Mouse (Mus musculus) stomach, postnatal 0 days (tissue): ENCODE results near the gene Map2k4. TPM values are rescaled to one million over a fixed set of nuclear protein-coding genes. Genes with fewer than 3 reads are reported as not detected.

Source experiments
- ATAC-seq: fragments of 200-750 bp; cut with Nextera tagmentation; 2 replicates; pipeline ENCODE4 v1.8.0; 2017; ENCODE audit not compliant: low FRiP score, low TSS enrichment
- DNase-seq: peaks from one replicate; pipeline ENCODE4 v3.0.0-alpha.2; 2016; ENCODE audit warnings: low spot score
- H3K27ac ChIP-seq: fragments of 300-500 bp; sonication (generic); replicated peaks from 2 replicates; pipeline ENCODE4 v1.5.1; 2014; ENCODE audit warnings: mild to moderate bottlenecking, control low read depth
- H3K27me3 ChIP-seq: fragments of 300-500 bp; sonication (generic); 2 replicates; pipeline ENCODE4 v1.6.1; 2014; ENCODE audit warnings: low read length; ENCODE audit not compliant: control insufficient read depth, insufficient read depth
- H3K36me3 ChIP-seq: fragments of 300-500 bp; sonication (generic); 2 replicates; pipeline ENCODE4 v1.6.1; 2014; ENCODE audit warnings: low read length, mixed read lengths; ENCODE audit not compliant: control insufficient read depth, insufficient read depth
- H3K4me1 ChIP-seq: fragments of 300-500 bp; sonication (generic); replicated peaks from 2 replicates; pipeline ENCODE4 v1.6.1; 2014; ENCODE audit warnings: antibody characterized with exemption; ENCODE audit not compliant: control insufficient read depth, insufficient read depth
- H3K4me2 ChIP-seq: fragments of 300-500 bp; sonication (generic); replicated peaks from 2 replicates; pipeline ENCODE4 v1.6.1; 2014; ENCODE audit warnings: low read depth, mild to moderate bottlenecking, control low read depth, moderate library complexity
- H3K4me3 ChIP-seq: fragments of 300-500 bp; sonication (generic); 2 replicates; pipeline ENCODE4 v1.5.1; 2014; ENCODE audit warnings: low read depth, low read length, control low read depth
- H3K9ac ChIP-seq: fragments of 300-500 bp; sonication (generic); 2 replicates; pipeline ENCODE4 v1.6.1; 2014; ENCODE audit warnings: mild to moderate bottlenecking, low read length, control low read depth, mixed read lengths
- H3K9me3 ChIP-seq: fragments of 300-500 bp; sonication (generic); 2 replicates; pipeline ENCODE4 v1.6.1; 2016; ENCODE audit warnings: low read length; ENCODE audit not compliant: control insufficient read depth
- CTCF ChIP-seq: IDR thresholded peaks from 2 replicates; pipeline ENCODE4 v1.5.1; 2016; ENCODE audit warnings: antibody characterized with exemption, low read depth, mild to moderate bottlenecking, moderate library complexity
- EP300 ChIP-seq: optimal IDR thresholded peaks from 2 replicates; pipeline ENCODE3; 2016; ENCODE audit warnings: antibody characterized with exemption
- WGBS: fragments of 180-500 bp; shearing (Covaris S2); extraction: QIAGEN DNeasy Blood & Tissue Kit; methylation state at CpG from one replicate; pipeline ENCODE4 v1.1.7; 2014; 5-methylcytosine and 5-hydroxymethylcytosine counted together
- polyA plus RNA-seq: library from polyadenylated mRNA; unstranded; fragments of >200 nt; fragmentation: Nextera tagmentation; extraction: Ambion mirVana; gene quantifications from 2 replicates; pipeline ENCODE4 v1.2.1, GENCODE M21; 2015

Gene Map2k4
- 44.9 and 47.1 TPM in 2 replicates for polyA plus RNA-seq

DNA sequence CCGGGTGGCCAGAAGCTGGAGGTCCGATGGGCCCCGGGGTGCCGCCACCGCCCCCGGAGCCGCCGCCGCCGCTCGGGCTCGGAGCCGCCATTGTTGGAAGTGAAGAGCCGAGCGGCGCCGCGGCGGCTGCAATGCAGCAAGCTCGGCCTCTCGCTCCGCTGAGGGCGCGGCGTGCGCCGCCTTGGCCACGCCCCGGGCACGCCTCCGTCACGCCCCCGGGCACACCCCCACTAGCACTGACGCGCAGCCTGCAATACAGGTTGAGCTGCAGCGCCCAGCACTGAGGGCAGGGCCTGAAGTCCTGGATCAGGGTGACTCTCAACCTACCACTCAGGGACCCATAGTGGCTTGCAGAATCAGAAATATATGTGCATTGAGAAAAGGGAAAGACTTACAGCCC lies at the start of gene Map2k4:
Gene Map2k4, minus strand, starts transcription at position 144 of the 400 bp plus-strand sequence.
- Histone ChIP-seq H3K9me3 (no peaks in the 10 kb centered on the region), H3K4me1 (no peaks in the 10 kb centered on the region), H3K4me3 (peak within 1 kb of the TSS; percentile 92)

DNA sequence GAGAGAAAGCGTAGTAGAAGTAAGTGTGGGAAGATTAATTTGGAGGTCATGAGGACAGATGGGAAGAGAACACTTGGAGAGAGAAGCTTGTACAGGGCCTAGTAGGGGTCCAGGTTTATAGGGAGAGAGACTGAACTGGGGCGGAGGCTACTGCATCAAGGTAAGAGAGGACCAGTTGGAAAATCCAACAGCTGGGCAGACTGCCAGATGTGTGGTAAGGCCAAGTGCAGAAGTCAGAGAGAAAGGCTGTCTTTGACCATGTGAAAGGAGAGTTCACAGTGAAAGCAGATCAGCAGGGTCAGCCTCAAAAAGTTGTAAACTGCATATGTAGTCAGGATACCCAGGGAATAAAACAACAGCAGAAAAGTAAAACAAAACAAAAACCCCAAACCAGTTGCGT lies 36.5 kb upstream of the Map2k4 start:
- TF ChIP-seq CTCF (no peak), EP300 (no peak)
- no peak overlapping the region for H3K4me2 ChIP-seq
- no peaks in the 10 kb centered on the region for H3K9me3 ChIP-seq
- no peaks in the 10 kb centered on the region for H3K27me3 ChIP-seq
- H3K36me3 ChIP-seq = peaks cover 8% of the 10 kb centered on the region
- DNase-seq (no peak), ATAC-seq (no peak)
- H3K4me1 ChIP-seq = no peaks in the 10 kb centered on the region
- H3K9ac ChIP-seq = no peak overlapping the region
- H3K27ac ChIP-seq = no peak overlapping the region
- no peak overlapping the region for H3K4me3 ChIP-seq
- WGBS = 82% methylated on average over 3 of the region's 3 CpGs

More for the DNA sequence above, at the start of gene Map2k4:
- ATAC-seq = peak; percentile 100
- peak; percentile 97 for DNase-seq
- peak within 1 kb of the TSS; percentile 74 for H3K4me2 ChIP-seq
- under 1% methylated on average over 36 of the region's 36 CpGs for WGBS
- TF ChIP-seq CTCF = peak; percentile 17; the same call in 1 of the 2 replicates
- no peak for TF ChIP-seq EP300
- H3K9ac ChIP-seq = peak within 1 kb of the TSS; percentile 99
- H3K27me3 ChIP-seq = no peaks in the 10 kb centered on the region
- peak within 1 kb of the TSS; percentile 92 for H3K27ac ChIP-seq
- no peaks in the 10 kb centered on the region for H3K36me3 ChIP-seq

DNA sequence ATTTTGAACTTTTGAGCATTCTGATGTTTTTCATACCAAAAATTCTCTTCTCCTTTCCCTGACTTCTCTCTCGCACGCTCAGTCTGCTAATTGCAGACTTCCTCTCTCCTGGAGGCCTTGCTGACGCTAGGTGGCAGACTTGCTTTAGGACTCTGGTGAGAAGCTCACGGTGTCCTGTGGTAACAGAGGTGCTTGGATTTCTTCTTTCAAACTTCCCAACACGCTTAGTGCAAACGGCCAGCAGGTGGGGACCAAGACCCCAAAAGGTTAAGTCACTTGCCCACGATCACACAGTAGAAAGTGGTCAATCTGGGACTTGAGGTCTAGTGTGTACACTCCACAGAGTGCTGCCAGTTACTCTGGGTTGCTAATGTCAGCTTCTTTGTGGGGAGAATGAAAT lies 32.8 kb upstream of the Map2k4 start:
- TF ChIP-seq CTCF (peak; percentile 95), EP300 (no peak)
- H3K4me2 ChIP-seq = no peak overlapping the region
- H3K9me3 ChIP-seq = no peaks in the 10 kb centered on the region
- ATAC-seq (peak; percentile 70), DNase-seq (peak; percentile 84)
- H3K4me3 ChIP-seq = no peak overlapping the region
- H3K27me3 ChIP-seq = no peaks in the 10 kb centered on the region
- no peak overlapping the region for H3K9ac ChIP-seq
- no peak overlapping the region for H3K27ac ChIP-seq
- WGBS = 13% methylated on average over 7 of the region's 7 CpGs
- no peaks in the 10 kb centered on the region for H3K4me1 ChIP-seq
- peaks cover 2% of the 10 kb centered on the region; the same call in 1 of the 2 replicates for H3K36me3 ChIP-seq

DNA sequence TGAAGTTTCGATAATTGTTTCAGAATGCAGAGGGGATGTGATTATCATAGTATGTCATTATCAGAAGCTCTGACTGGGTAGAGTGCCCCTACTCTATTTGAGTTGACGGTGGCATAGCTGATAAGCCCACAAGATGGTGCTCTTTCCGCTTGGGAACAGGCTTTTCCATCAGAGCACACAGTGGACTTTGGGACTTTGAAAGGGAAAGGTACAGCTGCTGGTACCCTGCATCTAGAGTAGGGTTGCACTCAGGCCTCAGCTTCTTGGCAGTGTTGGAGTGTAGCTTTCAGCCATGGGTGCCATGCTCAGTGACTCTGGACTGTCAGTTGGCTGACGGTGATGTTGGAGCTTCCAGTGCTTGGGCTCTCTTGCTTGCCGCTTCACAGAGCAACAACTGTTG lies 32.2 kb upstream of the Map2k4 start:
- Histone ChIP-seq H3K27me3 (no peaks in the 10 kb centered on the region), H3K4me3 (no peak overlapping the region), H3K9me3 (no peaks in the 10 kb centered on the region), H3K4me2 (no peak overlapping the region), H3K36me3 (peaks cover 5% of the 10 kb centered on the region; the same call in 1 of the 2 replicates), H3K9ac (no peak overlapping the region), H3K27ac (no peak overlapping the region), H3K4me1 (no peaks in the 10 kb centered on the region)
- DNase-seq = peak; percentile 17
- WGBS = 70% methylated on average over 5 of the region's 5 CpGs
- TF ChIP-seq EP300 = no peak
- peak; percentile 71 for TF ChIP-seq CTCF
- ATAC-seq = no peak

DNA sequence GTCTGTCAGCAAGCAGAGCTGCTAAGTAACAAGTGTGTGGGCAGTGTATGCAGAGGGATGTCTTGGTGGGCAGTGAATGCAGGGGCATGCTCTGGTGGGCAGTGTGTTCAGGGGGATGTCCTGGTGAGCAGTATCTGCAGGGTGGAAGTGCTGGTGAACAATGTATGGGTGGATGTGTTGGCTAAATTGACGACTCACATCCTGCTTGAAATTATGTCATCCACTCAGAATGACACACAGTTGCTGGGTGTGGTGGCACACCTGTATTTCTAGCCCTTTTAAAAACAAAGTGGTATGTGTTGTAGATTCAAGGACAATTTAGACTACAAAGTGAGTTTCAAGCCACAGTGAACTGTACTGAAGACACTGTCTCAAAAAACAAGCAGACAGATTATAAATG lies 30.1 kb upstream of the Map2k4 start:
- H3K4me1 ChIP-seq = no peaks in the 10 kb centered on the region
- H3K9me3 ChIP-seq = no peaks in the 10 kb centered on the region
- H3K27ac ChIP-seq = no peak overlapping the region; the same call in 1 of the 2 replicates
- H3K27me3 ChIP-seq = no peaks in the 10 kb centered on the region
- H3K4me2 ChIP-seq = no peak overlapping the region
- DNase-seq (no peak), ATAC-seq (peak; percentile 58; the same call in 1 of the 2 replicates)
- TF ChIP-seq EP300 = no peak
- no peak overlapping the region for H3K4me3 ChIP-seq
- WGBS = 42% methylated on average over 1 of the region's 1 CpGs
- peaks cover 10% of the 10 kb centered on the region; the same call in 1 of the 2 replicates for H3K36me3 ChIP-seq
- H3K9ac ChIP-seq = no peak overlapping the region

DNA sequence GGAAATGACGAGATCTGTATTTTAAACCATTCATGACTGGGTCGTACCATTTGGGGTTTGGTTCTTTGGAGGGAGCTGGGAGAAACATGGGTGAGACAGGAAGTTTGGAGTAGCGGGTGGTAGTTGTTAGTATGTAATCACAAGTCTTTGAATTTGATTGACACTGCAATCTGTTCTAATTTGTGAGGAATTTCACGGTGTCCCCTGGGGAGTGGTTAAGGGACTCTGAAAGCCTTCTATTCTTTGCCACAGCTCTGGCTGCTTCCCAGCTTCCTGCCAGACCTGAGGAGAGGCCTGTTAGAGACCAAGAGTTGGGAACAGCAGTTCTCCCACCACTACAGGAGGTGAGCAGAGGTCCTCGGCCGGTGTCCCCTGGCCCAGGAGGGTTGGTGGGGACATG lies 28.1 kb upstream of the Map2k4 start:
- H3K36me3 ChIP-seq = peaks cover 10% of the 10 kb centered on the region; the same call in 1 of the 2 replicates
- H3K4me1 ChIP-seq = peaks cover 3% of the 10 kb centered on the region; the same call in 1 of the 2 replicates
- no peak overlapping the region for H3K4me3 ChIP-seq
- H3K4me2 ChIP-seq = no peak overlapping the region
- DNase-seq (no peak), ATAC-seq (no peak)
- WGBS = 71% methylated on average over 6 of the region's 6 CpGs
- no peak overlapping the region for H3K27ac ChIP-seq
- H3K9me3 ChIP-seq = no peaks in the 10 kb centered on the region
- no peak overlapping the region for H3K9ac ChIP-seq
- no peaks in the 10 kb centered on the region for H3K27me3 ChIP-seq
- TF ChIP-seq EP300 (no peak), CTCF (no peak)
